Mouse (Mus musculus) liver, embryonic 14.5 days (tissue): ENCODE data around the gene Bin2. TPM values are rescaled to one million over a fixed set of nuclear protein-coding genes. Genes with fewer than 3 reads are reported as not detected.

Experiments used
- ATAC-seq: fragments of 200-750 bp; cut with Nextera tagmentation; 2 replicates; pipeline ENCODE4 v1.8.0; 2017; ENCODE audit warnings: moderate number of reproducible peaks, mild to moderate bottlenecking, moderate library complexity; ENCODE audit not compliant: insufficient read depth
- DNase-seq, 3 experiments: peaks; one replicate each; pipeline ENCODE4 v3.0.0-alpha.2; 2012 to 2013; ENCODE audit warnings: low read depth in 3 of 3, low spot score in 3 of 3
- H3K27ac ChIP-seq: fragments of 300-500 bp; sonication (generic); 2 replicates; pipeline ENCODE4 v1.5.1; 2014; ENCODE audit warnings: moderate library complexity, mild to moderate bottlenecking, control low read depth, inconsistent platforms
- H3K27me3 ChIP-seq: fragments of 300-500 bp; sonication (generic); 2 replicates; pipeline ENCODE4 v1.6.1; 2014; ENCODE audit warnings: mild to moderate bottlenecking, low read length, moderate library complexity; ENCODE audit not compliant: control insufficient read depth, insufficient read depth
- H3K36me3 ChIP-seq: fragments of 300-500 bp; sonication (generic); replicated peaks from 2 replicates; pipeline ENCODE4 v1.6.1; 2014; ENCODE audit warnings: low read depth; ENCODE audit not compliant: control insufficient read depth, insufficient read depth
- H3K4me1 ChIP-seq, 2 experiments: fragments of 200-500 bp in 1 of 2; fragments of 300-500 bp in 1 of 2; sonication (generic) in 1 of 2; replicated peaks; 2 replicates each; pipeline ENCODE4 v1.6.1; 2012 to 2014; ENCODE audit warnings: antibody characterized with exemption in 1 of 2, inconsistent platforms in 1 of 2, low read length in 1 of 2; ENCODE audit not compliant: control insufficient read depth in 2 of 2, insufficient read depth in 2 of 2
- H3K4me2 ChIP-seq: fragments of 300-500 bp; sonication (generic); 2 replicates; pipeline ENCODE4 v1.6.1; 2014; ENCODE audit warnings: low read depth, mild to moderate bottlenecking, control low read depth, moderate library complexity
- H3K4me3 ChIP-seq, 2 experiments: fragments of 200-500 bp in 1 of 2; fragments of 300-500 bp in 1 of 2; sonication (generic) in 1 of 2; 2 replicates each; pipeline ENCODE4 v1.5.1; 2012 to 2014; ENCODE audit warnings: low read depth in 2 of 2, low read length in 2 of 2, mild to moderate bottlenecking in 2 of 2, control low read depth in 1 of 2, inconsistent platforms in 1 of 2, moderate library complexity in 1 of 2; ENCODE audit not compliant: insufficient read depth in 1 of 2
- H3K9ac ChIP-seq: fragments of 300-500 bp; sonication (generic); replicated peaks from 2 replicates; pipeline ENCODE4 v1.6.1; 2014; ENCODE audit warnings: mild to moderate bottlenecking, control low read depth, moderate library complexity
- H3K9me3 ChIP-seq: fragments of 300-500 bp; sonication (generic); 2 replicates; pipeline ENCODE4 v1.6.1; 2016; ENCODE audit warnings: low read length, mixed read lengths; ENCODE audit not compliant: control insufficient read depth
- CTCF ChIP-seq: IDR thresholded peaks from 2 replicates; pipeline ENCODE4 v1.5.1; 2016; ENCODE audit warnings: antibody characterized with exemption, low read depth, control low read depth
- EP300 ChIP-seq: IDR thresholded peaks from 2 replicates; pipeline ENCODE4 v1.6.1; 2016; ENCODE audit warnings: antibody characterized with exemption, low read depth
- WGBS: fragments of 180-500 bp; shearing (Covaris S2); extraction: QIAGEN DNeasy Blood & Tissue Kit; methylation state at CpG from one replicate; pipeline ENCODE4 v1.1.7; 2014; ENCODE audit not compliant: insufficient replicate concordance; 5-methylcytosine and 5-hydroxymethylcytosine counted together
- polyA plus RNA-seq, 2 experiments: library from polyadenylated mRNA; depleted of rRNA in 1 of 2; stranded (reverse) in 1 of 2; unstranded in 1 of 2; fragments of >200 nt; fragmentation: Nextera tagmentation in 1 of 2; extraction: Ambion mirVana in 1 of 2; gene quantifications; 2 replicates each; pipeline versions ENCODE4 v1.2.1 to v1.2.3; 2012 to 2014

The Bin2 gene
- polyA plus RNA-seq, 2 experiments = 12.7 to 17.5 TPM

GRCm38 (mm10) chr15:100639972-100640750 lies 29.2 kb downstream of the Bin2 start:
- Histone ChIP-seq H3K4me3 (no peak overlapping the region), H3K27ac (no peak overlapping the region), H3K36me3 (no peaks in the 10 kb centered on the region), H3K27me3 (peaks cover 33% of the 10 kb centered on the region), H3K4me2 (no peak overlapping the region), H3K4me1 (peaks cover 0 to 2% of the 10 kb centered on the region in 2 experiments; a peak in 1 of 4 replicates), H3K9me3 (no peaks in the 10 kb centered on the region), H3K9ac (no peak overlapping the region)
- ATAC-seq = no peak
- whole genome bisulfite sequencing = 68% methylated on average over 16 of the region's 16 CpGs
- TF ChIP-seq CTCF (no peak), EP300 (no peak)
- DNase-seq = no peak

- peaks cover 42% of the 10 kb centered on the region for H3K27me3 ChIP-seq
- no peak overlapping the region for H3K27ac ChIP-seq
- DNase-seq = no peak
- H3K9me3 ChIP-seq = no peaks in the 10 kb centered on the region
- no peak for ATAC-seq
- no peak overlapping the region for H3K9ac ChIP-seq
- no peak overlapping the region for H3K4me3 ChIP-seq
- TF ChIP-seq EP300 (no peak), CTCF (peak; percentile 29)
- peak overlapping the region; percentile 68 for H3K4me2 ChIP-seq
- no peaks in the 10 kb centered on the region for H3K36me3 ChIP-seq
- peaks cover 0 to 4% of the 10 kb centered on the region in 2 experiments; a peak in 2 of 4 replicates for H3K4me1 ChIP-seq
- 14% methylated on average over 6 of the region's 6 CpGs for WGBS
These were observed 31.7 kb downstream of the Bin2 start for GRCm38 (mm10) chr15:100637661-100638060.

- H3K27ac ChIP-seq = no peak within 1 kb of the TSS
- DNase-seq (no peak), ATAC-seq (peak; percentile 52; the same call in 1 of the 2 replicates)
- H3K9me3 ChIP-seq = no peaks in the 10 kb centered on the region
- no peak for TF ChIP-seq CTCF
- no peak for TF ChIP-seq EP300
- H3K4me3 ChIP-seq = peak within 1 kb of the TSS; percentile 46 to 47
- H3K4me1 ChIP-seq = peaks cover 0 to 9% of the 10 kb centered on the region in 2 experiments; a peak in 2 of 4 replicates
- under 1% methylated on average over 73 of the region's 77 CpGs for WGBS
- H3K27me3 ChIP-seq = peaks cover 42% of the 10 kb centered on the region
- no peaks in the 10 kb centered on the region for H3K36me3 ChIP-seq
- H3K9ac ChIP-seq = no peak within 1 kb of the TSS; the same call in 1 of the 2 replicates
- peak within 1 kb of the TSS; percentile 68 for H3K4me2 ChIP-seq
These were observed 32.5 kb downstream of the Bin2 start, which contains the start of gene Smagp for GRCm38 (mm10) chr15:100636700-100637501. Gene Smagp (minus strand): TSS chr15:100636940.

DNA sequence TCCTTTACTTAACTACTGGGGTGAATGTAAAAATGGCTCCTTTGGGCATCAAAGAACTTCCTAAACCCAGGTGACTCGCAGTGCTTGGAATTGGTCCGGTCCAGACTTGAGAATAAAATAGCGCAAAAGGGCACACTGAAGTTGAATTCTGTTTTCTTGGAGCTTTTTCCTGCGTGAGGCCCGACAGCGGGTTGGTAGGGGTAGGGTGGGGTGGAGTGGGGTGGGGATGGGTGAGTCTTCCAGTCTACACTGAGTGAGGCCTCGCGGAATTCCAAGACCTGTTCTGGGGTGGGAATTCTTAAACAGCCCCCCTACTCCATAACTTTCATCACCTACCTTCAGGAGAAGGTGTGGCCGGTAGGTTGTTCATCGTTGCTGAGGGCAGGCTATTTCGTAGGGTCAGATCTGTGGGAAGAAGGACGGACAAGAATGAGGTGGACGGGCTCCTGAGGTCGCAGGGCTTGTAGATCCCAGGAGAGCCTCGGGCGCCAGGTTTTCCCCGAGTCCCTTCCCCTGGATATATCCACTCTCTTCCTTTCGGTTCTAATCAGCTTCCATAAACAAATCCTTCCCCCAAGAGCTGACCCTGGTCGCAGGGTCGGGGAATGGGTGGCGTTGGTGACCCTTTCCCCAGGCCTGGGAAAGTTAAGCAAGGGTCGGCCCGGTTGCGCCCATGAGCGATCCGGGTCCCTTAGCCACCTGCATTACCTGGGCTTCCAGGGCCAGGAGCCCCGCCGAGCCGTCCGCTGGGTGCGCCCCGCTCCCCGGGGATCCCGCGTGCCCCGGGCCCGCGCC lies 33.3 kb downstream of the Bin2 start:
- Histone ChIP-seq H3K4me1 (peaks cover 0 to 13% of the 10 kb centered on the region in 2 experiments; a peak in 2 of 4 replicates), H3K4me3 (peak overlapping the region; percentile 46 to 47), H3K36me3 (no peaks in the 10 kb centered on the region), H3K9ac (no peak overlapping the region; the same call in 1 of the 2 replicates), H3K27ac (no peak overlapping the region), H3K9me3 (no peaks in the 10 kb centered on the region), H3K4me2 (peak overlapping the region; percentile 68), H3K27me3 (peaks cover 42% of the 10 kb centered on the region)
- ATAC-seq (no peak; the same call in 1 of the 2 replicates), DNase-seq (no peak)
- 4% methylated on average over 38 of the region's 38 CpGs for WGBS
- TF ChIP-seq CTCF (no peak), EP300 (no peak)
